Mouse (Mus musculus) embryonic facial prominence, embryonic 10.5 days (tissue): Measurements from ENCODE around the gene Dand5. TPM values are rescaled to one million over a fixed set of nuclear protein-coding genes. Genes with fewer than 3 reads are reported as not detected.

ENCODE experiments used
- DNase-seq: peaks from one replicate; pipeline ENCODE4 v3.0.0-alpha.2; 2017; ENCODE audit warnings: low spot score
- H3K27ac ChIP-seq: fragments of 300-500 bp; sonication (generic); replicated peaks from 2 replicates; pipeline ENCODE4 v1.5.1; 2016; ENCODE audit warnings: mild to moderate bottlenecking
- H3K27me3 ChIP-seq: fragments of 300-500 bp; sonication (generic); replicated peaks from 2 replicates; pipeline ENCODE4 v1.6.1; 2016; ENCODE audit warnings: low read depth, mild to moderate bottlenecking; ENCODE audit not compliant: poor library complexity, severe bottlenecking
- H3K36me3 ChIP-seq: fragments of 300-500 bp; sonication (generic); replicated peaks from 2 replicates; pipeline ENCODE4 v1.6.1; 2016; ENCODE audit warnings: mild to moderate bottlenecking, moderate library complexity
- H3K4me1 ChIP-seq: fragments of 300-500 bp; sonication (generic); 2 replicates; pipeline ENCODE4 v1.6.1; 2016
- H3K4me3 ChIP-seq: fragments of 300-500 bp; sonication (generic); 2 replicates; pipeline ENCODE4 v1.5.1; 2016; ENCODE audit warnings: mild to moderate bottlenecking, moderate library complexity
- H3K9me3 ChIP-seq: fragments of 300-500 bp; sonication (generic); 2 replicates; pipeline ENCODE4 v1.6.1; 2016; ENCODE audit warnings: mild to moderate bottlenecking
- WGBS: fragments of 180-500 bp; shearing (Covaris S2); methylation state at CpG from one replicate; pipeline ENCODE4 v1.1.7; 2016; 5-methylcytosine and 5-hydroxymethylcytosine counted together
- polyA plus RNA-seq: library from polyadenylated mRNA; unstranded; fragments of >200 nt; fragmentation: Nextera tagmentation; extraction: Ambion mirVana; gene quantifications from 2 replicates; pipeline ENCODE4 v1.2.1, GENCODE M21; 2016

Dand5 gene
- polyA plus RNA-seq, 1 experiment from 2014 or later, result 2.8 TPM

DNA sequence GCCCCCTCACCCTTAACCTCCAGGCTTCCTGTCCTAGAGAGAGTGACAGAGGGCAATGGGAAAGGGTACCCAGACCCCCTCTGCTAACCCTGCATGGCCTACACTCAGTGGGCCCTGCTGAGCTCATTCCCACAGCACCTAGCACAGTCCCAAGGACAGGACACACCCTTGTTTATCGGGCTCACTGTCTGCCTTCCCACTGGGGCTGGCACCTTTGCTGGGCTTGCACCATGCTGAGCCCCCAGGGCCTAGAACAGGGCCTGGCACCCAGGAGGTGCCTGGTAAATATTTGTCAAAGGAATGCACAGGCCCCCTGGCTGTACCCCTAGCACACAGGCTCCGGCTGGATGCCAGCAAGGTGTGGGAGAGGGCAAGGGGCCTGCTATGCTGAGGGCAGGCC is 32.1 kb downstream of the Dand5 start:
- DNase-seq, result no peak
- Histone ChIP-seq H3K4me1 (peaks cover 14% of the 10 kb centered on the region), H3K9me3 (no peaks in the 10 kb centered on the region), H3K36me3 (no peaks in the 10 kb centered on the region), H3K27ac (no peak overlapping the region), H3K27me3 (peaks cover 100% of the 10 kb centered on the region), H3K4me3 (no peak overlapping the region)
- 67% methylated on average over 2 of the region's 2 CpGs for WGBS

DNA sequence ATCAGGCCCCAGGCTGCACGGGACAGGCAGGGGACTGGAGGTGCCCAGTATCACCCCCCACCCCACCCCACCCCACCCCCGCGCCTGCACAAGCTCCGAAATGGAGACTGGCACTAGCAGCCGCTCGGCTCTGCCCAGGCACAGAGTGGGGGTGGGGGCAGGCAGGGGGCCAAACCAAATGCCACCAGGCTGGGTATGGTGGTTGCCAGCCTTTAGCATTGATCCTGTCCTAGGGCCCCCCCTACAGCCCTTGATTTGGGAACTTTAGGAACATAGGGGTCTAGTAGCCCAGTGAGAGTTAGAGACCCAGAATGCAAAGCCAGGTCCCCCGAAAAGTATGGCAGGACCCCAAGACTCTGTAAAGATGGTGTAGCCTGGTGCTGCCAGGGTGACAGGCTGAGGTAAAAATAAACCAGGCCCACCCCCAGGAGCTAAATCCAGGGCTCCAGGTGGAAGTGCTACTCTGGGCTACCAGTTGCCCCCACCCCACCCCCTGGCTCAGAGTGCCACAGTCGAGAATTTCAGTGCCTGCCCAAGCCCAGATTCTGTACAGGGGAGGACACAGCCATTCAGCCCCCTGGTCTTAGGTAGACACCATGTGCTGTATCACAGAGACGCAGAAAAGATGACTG is 32.7 kb downstream of the Dand5 start:
- DNase-seq, result no peak
- Histone ChIP-seq H3K27ac (no peak overlapping the region), H3K27me3 (peaks cover 100% of the 10 kb centered on the region), H3K4me3 (no peak overlapping the region), H3K36me3 (no peaks in the 10 kb centered on the region), H3K9me3 (no peaks in the 10 kb centered on the region), H3K4me1 (peaks cover 14% of the 10 kb centered on the region)
- WGBS, result 68% methylated on average over 9 of the region's 9 CpGs

DNA sequence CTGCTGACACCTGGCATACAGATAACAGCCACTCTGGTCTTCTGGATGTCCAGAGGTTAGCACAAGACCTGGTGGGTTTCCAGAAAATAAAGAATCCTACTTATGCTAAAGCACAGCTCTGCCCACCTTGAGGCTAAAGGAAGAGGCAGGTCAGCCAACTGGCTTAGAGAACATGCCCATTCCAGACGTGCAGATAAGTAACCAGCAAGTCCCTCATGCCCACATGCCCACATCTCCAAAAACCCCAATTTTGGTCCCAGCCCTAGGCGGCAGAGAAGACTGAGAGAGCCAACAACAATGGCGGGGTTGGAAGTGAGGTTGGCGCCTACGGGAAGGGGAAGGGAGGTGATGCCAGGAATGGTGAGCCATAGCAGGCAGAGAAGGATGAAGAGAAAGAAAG is 33.3 kb downstream of the Dand5 start:
- H3K4me1 ChIP-seq, result peaks cover 17% of the 10 kb centered on the region
- H3K27me3 ChIP-seq, result peaks cover 100% of the 10 kb centered on the region
- no peak for DNase-seq
- WGBS, result 43% methylated on average over 5 of the region's 5 CpGs
- no peak overlapping the region for H3K27ac ChIP-seq
- H3K36me3 ChIP-seq, result no peaks in the 10 kb centered on the region
- H3K4me3 ChIP-seq, result no peak overlapping the region
- H3K9me3 ChIP-seq, result no peaks in the 10 kb centered on the region

DNA sequence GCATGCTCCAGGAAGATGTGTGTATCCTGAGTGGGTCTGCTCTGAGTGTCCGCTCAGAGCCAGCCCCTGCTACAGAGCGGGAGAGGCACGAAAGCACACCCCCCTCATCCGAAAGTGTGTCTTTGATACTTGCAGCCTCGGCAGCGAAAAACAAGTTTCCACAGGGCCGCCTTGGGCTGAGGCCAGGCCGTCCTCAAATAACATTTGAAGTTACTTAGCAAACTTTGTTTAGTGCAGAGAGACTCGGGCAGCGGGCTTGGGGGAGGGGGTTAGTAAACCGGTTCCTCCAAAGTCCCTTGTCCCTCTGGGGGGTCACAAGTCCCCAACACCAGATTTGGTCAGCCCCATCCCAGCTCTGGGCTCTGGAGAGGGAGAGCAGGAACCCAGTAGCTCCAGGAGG is 33.7 kb downstream of the Dand5 start:
- DNase-seq, result no peak
- Histone ChIP-seq H3K27ac (no peak overlapping the region), H3K4me3 (no peak overlapping the region), H3K4me1 (peaks cover 14% of the 10 kb centered on the region), H3K36me3 (no peaks in the 10 kb centered on the region), H3K27me3 (peaks cover 100% of the 10 kb centered on the region), H3K9me3 (no peaks in the 10 kb centered on the region)
- WGBS, result 5% methylated on average over 11 of the region's 11 CpGs

DNA sequence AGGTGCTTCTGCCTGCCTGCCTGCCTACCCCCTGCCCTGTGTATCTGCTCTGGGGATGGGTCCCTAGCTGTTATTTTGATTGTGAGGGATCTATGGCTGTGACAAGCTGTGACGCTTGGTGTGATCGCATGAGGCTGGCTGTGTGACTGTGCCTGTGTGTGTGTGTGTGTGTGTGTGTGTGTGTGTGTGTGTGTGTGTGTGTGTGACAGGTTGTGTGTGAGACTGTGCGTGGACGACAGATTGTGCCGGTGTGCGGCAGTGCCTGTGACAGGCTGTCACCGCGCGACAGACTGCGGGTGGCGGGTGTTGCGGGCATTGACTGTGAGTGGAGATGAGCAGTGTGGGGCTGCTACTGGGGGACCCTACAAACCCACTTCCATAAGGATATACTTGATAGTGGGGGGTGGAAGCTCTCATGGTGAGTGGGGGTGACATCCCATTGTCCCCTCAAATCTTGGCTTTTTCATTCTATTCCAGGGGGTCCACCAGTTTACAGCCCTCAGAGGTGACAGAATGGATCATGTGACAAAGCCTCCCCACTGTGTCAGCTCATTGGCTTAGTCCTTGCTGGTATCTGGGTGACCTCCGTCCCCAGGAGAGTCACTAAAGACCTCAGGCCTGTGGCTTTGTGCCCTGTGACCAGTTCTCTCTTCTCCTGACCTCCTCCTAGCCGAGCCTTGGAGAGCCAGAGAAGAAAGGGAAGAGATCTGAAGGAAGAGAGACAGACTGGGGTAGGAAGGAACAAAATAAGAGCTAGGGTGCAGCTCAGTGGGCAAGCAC is 34.9 kb downstream of the Dand5 start:
- H3K36me3 ChIP-seq, result no peaks in the 10 kb centered on the region
- H3K4me1 ChIP-seq, result peaks cover 13% of the 10 kb centered on the region
- peaks cover 100% of the 10 kb centered on the region for H3K27me3 ChIP-seq
- H3K27ac ChIP-seq, result no peak overlapping the region
- no peak overlapping the region for H3K4me3 ChIP-seq
- 3% methylated on average over 14 of the region's 14 CpGs for WGBS
- H3K9me3 ChIP-seq, result no peaks in the 10 kb centered on the region
- DNase-seq, result no peak

DNA sequence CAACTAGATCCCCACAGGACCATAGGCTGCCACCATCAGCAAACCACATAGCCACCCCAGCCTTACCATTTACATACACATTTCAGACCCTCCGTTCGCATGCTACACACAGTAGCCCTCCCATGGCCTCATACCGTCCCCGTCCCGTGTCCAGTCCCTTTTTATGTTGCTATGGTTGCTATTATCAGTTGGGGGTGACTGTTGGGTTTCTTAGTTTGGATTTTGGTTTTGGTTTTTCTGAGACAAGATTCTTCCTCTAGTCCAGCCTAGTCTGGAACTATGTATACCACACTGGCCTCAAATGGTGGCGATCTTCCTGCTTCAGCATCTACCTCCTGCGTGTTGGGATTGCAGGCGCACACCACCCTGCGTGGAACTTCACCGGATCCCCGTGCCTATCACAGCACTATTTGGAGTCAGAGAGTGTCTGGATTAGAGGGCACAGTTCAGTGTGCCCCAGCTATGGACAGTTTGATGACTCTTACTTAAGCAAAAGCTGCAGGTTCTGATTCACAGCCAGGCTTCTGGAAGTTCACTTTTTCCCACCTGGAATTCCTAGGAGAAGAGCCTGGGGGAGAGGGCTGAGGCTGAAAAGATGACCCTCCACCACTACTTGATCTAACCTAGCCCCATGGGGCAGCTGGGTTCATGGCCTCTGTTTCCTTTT is 35.7 kb downstream of the Dand5 start:
- H3K36me3 ChIP-seq, result no peaks in the 10 kb centered on the region
- H3K4me3 ChIP-seq, result no peak overlapping the region
- H3K4me1 ChIP-seq, result peaks cover 13% of the 10 kb centered on the region
- no peak overlapping the region for H3K27ac ChIP-seq
- no peaks in the 10 kb centered on the region for H3K9me3 ChIP-seq
- 2% methylated on average over 11 of the region's 11 CpGs for WGBS
- DNase-seq, result no peak
- peaks cover 100% of the 10 kb centered on the region for H3K27me3 ChIP-seq

DNA sequence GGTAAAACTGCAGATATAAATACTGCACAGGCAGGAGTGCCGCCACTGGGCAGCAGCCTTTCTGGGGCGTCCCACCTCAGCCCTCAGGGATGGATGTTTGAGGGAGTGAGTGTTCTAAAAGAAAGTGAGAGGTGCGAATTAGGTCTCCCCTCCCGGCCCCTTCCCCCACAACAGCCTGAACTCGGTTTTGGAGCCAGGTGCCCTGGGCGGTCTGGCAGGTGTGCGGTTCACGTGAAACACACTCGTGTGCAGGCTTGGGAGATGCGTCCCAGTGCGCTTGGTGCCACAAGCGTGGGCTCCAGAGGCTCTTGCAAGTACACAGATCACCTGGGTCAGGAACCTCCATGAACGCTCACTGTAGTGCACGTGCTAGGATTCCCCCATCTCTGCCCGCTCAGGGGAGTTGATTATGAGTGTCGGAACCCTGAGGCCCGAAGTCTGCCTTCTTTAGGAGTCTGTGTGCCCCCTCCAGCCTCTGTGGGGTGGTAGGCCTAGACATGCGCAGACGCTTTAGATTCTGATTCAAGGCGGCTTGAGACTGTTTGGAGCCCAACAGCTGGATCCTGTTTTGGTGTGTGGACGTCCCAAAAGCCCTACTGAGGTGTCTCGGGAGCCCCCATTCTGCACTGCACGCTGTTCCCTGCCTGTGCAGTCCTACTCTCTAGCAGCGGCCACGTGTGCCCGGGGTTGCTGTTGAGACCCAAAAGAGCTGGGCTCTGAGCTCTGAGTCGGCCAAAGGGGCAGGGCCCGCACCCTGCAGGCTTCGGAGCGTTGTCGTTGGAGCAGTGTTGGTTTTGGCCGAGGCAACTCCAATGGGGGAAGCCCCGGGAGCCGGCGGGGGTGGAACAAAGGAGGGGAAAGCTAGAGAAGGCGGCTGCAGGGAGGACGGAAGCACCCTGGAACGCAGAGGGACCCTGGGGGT is 36.6 kb downstream of the Dand5 start:
- Histone ChIP-seq H3K4me1 (peaks cover 13% of the 10 kb centered on the region), H3K4me3 (no peak overlapping the region), H3K27me3 (peaks cover 100% of the 10 kb centered on the region), H3K9me3 (no peaks in the 10 kb centered on the region), H3K27ac (no peak overlapping the region), H3K36me3 (no peaks in the 10 kb centered on the region)
- under 1% methylated on average over 38 of the region's 38 CpGs for WGBS
- DNase-seq, result peak; percentile 50

DNA sequence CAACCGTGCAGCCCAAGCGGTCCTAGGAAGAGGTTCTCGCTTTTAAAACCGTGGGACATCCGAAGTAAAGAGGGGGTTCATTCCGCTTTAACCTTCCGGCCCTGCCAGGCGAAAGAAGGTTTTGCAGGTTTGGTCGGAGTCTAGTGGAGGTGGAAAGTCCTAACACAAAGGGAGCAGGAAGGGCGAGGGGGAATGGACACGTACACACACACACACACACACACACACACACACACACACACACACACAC is 37.2 kb downstream of the Dand5 start:
- Histone ChIP-seq H3K4me3 (no peak overlapping the region), H3K9me3 (no peaks in the 10 kb centered on the region), H3K36me3 (no peaks in the 10 kb centered on the region), H3K4me1 (peaks cover 13% of the 10 kb centered on the region), H3K27ac (no peak overlapping the region), H3K27me3 (peaks cover 100% of the 10 kb centered on the region)
- WGBS, result under 1% methylated on average over 11 of the region's 11 CpGs
- no peak for DNase-seq

DNA sequence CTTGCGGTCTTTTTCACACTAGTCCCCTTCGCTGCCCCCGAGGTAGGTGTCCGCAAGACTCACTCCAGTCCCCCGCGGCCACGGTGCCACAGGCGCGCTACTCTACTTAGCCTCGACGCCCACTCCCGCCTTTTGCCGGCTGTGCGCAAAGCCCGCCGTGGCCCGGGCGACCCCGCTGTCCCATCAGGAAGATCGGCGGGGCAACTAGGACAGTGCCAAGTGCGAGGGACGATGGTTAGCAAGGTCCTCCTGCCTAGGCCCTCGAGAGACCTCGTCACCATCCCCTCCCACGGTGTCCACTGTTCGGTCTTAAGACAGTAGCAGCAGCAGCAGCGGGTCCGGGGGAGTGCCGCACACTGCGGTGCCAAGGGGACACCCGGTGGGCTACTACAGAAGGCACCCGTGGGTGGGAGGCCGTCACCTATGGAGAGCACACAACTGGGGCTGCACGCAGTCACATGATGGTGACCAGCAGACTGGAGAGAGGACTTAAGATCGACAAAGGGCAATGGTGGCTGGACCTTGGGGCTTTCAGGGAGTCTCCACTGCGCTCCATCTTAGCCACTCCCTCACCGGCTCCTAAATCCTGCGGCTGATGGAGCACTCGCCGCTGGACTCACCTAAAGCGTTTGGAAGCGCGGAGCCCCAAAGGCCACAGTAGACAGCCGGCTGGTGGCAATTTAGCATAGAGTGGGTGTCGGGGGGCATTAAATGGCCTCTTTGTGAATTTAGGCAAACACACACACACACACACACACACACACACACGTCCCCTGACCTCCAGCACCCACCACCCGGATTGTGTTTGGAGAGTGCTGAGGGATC is 37.7 kb downstream of the Dand5 start:
- no peaks in the 10 kb centered on the region for H3K36me3 ChIP-seq
- DNase-seq, result peak; percentile 58
- H3K27ac ChIP-seq, result no peak overlapping the region; the same call in 1 of the 2 replicates
- WGBS, result under 1% methylated on average over 48 of the region's 48 CpGs
- peaks cover 13% of the 10 kb centered on the region for H3K4me1 ChIP-seq
- H3K9me3 ChIP-seq, result no peaks in the 10 kb centered on the region
- H3K27me3 ChIP-seq, result peaks cover 100% of the 10 kb centered on the region
- H3K4me3 ChIP-seq, result no peak overlapping the region

DNA sequence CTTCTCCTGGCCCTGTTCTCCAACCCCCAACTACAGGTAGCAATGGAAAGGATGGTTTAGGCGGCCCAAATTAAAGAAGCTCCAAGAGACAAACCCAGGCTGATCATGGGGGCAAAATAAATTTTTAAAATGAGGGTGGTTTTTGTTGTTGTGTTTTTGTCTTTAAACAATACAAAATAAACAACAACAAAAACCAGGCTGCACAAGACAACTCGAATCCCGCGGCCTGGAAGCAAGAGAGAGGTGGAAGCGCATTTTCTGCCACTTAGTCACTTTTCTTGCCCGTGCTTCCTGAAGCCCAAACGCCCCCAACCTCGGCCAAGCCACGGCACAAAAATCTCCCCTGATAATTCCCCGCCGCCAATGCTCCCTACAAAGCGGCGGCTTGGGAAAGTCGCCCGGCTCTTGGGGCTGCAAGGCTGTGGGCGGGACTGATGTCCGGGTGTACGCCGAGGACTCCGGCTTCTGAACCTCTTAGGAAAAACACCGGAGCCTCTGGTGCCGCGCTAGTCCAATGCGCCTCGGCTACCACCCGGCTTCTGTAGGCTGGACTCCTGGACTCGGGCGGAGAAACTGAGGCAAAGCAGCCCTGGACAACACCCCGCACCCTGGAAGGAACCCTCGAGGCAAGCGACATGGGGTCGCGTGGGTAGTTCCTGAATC is 38.6 kb downstream of the Dand5 start:
- Histone ChIP-seq H3K27me3 (peaks cover 100% of the 10 kb centered on the region), H3K4me1 (peaks cover 13% of the 10 kb centered on the region), H3K27ac (no peak overlapping the region), H3K36me3 (no peaks in the 10 kb centered on the region), H3K4me3 (no peak overlapping the region), H3K9me3 (no peaks in the 10 kb centered on the region)
- WGBS, result under 1% methylated on average over 33 of the region's 33 CpGs
- DNase-seq, result peak; percentile 61

DNA sequence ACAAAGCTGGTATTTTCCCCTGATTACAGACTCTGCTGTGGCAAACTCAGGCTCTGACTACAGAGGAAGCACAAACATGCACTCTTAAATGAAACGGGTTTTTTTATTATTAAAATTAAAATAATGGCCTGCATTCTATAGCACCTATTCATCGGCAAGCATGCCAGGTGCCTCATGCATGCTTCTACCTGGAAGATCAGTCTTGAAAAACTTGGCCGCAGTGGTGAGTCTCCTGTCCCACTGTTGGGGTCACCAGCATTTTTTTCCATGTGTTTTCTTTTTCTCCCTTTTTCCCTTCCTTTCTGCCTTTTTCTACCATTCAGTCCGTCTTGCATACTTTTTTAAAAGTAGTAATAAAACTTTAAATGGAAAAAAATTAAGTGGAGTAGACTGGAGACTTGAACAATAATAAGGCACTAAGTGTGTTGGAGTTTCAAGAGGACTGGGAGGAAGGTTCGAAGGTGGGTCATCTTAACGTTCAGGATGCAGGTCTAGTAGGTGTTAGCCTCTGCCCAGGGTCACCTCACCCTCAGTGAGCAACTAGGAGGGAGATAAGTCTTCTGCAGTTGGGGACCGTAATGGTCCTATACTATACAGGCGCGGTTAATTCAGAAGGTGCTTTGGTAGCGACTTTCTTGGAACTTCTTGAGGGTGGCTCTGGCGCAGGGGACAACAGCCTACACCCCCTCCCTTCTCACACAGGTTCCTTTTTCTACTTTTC is 39.3 kb downstream of the Dand5 start:
- WGBS, result 1% methylated on average over 11 of the region's 11 CpGs

More for the DNA sequence above, 39.3 kb downstream of the Dand5 start:
- Histone ChIP-seq H3K27me3 (peaks cover 100% of the 10 kb centered on the region), H3K4me3 (no peak overlapping the region), H3K36me3 (no peaks in the 10 kb centered on the region), H3K27ac (no peak overlapping the region), H3K4me1 (peaks cover 13% of the 10 kb centered on the region), H3K9me3 (no peaks in the 10 kb centered on the region)
- DNase-seq, result peak; percentile 46
